Mouse (Mus musculus): Measurements from ENCODE around the gene Ubn1. TPM values are rescaled to one million over a fixed set of nuclear protein-coding genes. Genes with fewer than 3 reads are reported as not detected.

The Ubn1 gene
- polyA plus RNA-seq, 1 experiment from 2014 or later = 21.0 TPM

DNA sequence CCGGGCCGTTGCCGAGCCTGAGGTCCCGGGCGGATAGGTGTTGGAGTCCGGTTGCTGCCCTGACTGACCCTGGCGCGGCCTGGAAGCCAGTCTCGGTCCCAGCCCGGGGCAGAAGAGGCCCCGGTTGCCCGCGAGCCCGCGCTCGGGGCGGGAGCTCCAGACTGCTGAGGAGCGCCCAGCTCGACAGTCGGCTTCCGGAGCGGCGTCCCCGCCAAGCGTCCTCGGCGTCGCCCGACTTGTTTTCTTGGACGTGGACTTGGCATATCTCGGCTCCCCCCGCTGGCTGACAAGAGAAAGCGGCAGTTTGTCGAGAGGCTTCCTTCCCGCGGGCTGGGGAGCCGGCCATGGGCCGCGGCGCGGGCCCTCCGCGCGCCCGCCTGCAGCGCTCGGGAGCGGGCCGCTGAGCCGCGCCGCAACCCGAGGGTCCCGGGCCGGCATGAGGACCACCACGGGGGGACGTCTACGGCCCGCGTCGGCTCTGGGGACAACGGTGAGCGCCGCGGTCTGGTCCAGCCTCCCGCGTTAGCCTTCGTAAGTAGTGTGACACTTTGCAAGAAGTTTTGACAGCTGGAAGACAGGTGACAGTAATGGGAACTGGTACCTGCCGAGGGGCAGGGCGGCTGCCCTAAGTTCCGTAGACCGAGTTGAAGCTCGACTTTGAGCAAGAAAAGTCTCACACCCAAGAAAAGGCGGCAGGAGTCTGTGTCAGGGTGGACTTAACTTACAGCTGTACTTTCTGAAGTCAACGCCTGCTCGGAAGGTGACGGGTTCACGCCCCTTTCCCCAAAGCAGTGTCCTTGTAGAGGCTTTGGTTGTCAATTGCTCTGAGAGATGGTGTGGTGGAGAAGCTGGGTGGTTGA lies 624 bp downstream of the Ubn1 start:
- DNase-seq (ENCODE audit: low spot score) = peak; percentile 70
- no peaks in the 10 kb centered on the region for H3K9me3 ChIP-seq (replicated peaks; ENCODE audit: control insufficient read depth, low read length)
- no peaks in the 10 kb centered on the region for H3K27me3 ChIP-seq (ENCODE audit: control insufficient read depth, insufficient read depth, low read length)
- WGBS = under 1% methylated on average over 72 of the region's 78 CpGs
- peak overlapping the region; percentile 81 for H3K4me3 ChIP-seq (ENCODE audit: low read depth, low read length)
- ATAC-seq (replicated peaks; ENCODE audit: insufficient number of reproducible peaks, low FRiP score, low TSS enrichment, low read depth) = peak; percentile 74
- H3K27ac ChIP-seq (replicated peaks; ENCODE audit: low read depth, low read length) = peak overlapping the region; percentile 94
- H3K4me1 ChIP-seq (ENCODE audit: control insufficient read depth, insufficient read depth, low read length) = no peaks in the 10 kb centered on the region
- peak overlapping the region; percentile 86 for H3K9ac ChIP-seq (replicated peaks; ENCODE audit: low read length)
- peaks cover 7% of the 10 kb centered on the region for H3K36me3 ChIP-seq (replicated peaks; ENCODE audit: control insufficient read depth, insufficient read depth, low read depth, low read length)
- H3K4me2 ChIP-seq (ENCODE audit: low read depth, low read length) = peak overlapping the region; percentile 85

GRCm38 (mm10) chr16:5058114-5058513 lies 8.3 kb downstream of the Ubn1 start:
- H3K9me3 ChIP-seq (replicated peaks; ENCODE audit: control insufficient read depth, low read length) = no peaks in the 10 kb centered on the region
- DNase-seq (ENCODE audit: low spot score) (peak; percentile 20), ATAC-seq (replicated peaks; ENCODE audit: insufficient number of reproducible peaks, low FRiP score, low TSS enrichment, low read depth) (no peak)
- H3K4me3 ChIP-seq (ENCODE audit: low read depth, low read length) = no peak overlapping the region
- H3K36me3 ChIP-seq (replicated peaks; ENCODE audit: control insufficient read depth, insufficient read depth, low read depth, low read length) = peaks cover 3% of the 10 kb centered on the region; the same call in 1 of the 2 replicates
- H3K9ac ChIP-seq (replicated peaks; ENCODE audit: low read length) = no peak overlapping the region
- WGBS = 65% methylated on average over 1 of the region's 1 CpGs
- no peak overlapping the region for H3K4me2 ChIP-seq (ENCODE audit: low read depth, low read length)
- no peaks in the 10 kb centered on the region for H3K4me1 ChIP-seq (ENCODE audit: control insufficient read depth, insufficient read depth, low read length)
- H3K27me3 ChIP-seq (ENCODE audit: control insufficient read depth, insufficient read depth, low read length) = no peaks in the 10 kb centered on the region
- no peak overlapping the region for H3K27ac ChIP-seq (replicated peaks; ENCODE audit: low read depth, low read length)

GRCm38 (mm10) chr16:5063472-5063871 lies 13.6 kb downstream of the Ubn1 start:
- whole genome bisulfite sequencing = 94% methylated on average over 4 of the region's 4 CpGs
- ATAC-seq (replicated peaks; ENCODE audit: insufficient number of reproducible peaks, low FRiP score, low TSS enrichment, low read depth) = no peak
- H3K4me1 ChIP-seq (ENCODE audit: control insufficient read depth, insufficient read depth, low read length) = no peaks in the 10 kb centered on the region
- H3K4me3 ChIP-seq (ENCODE audit: low read depth, low read length) = no peak overlapping the region
- DNase-seq (ENCODE audit: low spot score) = no peak
- no peak overlapping the region for H3K4me2 ChIP-seq (ENCODE audit: low read depth, low read length)
- no peaks in the 10 kb centered on the region for H3K27me3 ChIP-seq (ENCODE audit: control insufficient read depth, insufficient read depth, low read length)
- H3K9me3 ChIP-seq (replicated peaks; ENCODE audit: control insufficient read depth, low read length) = no peaks in the 10 kb centered on the region
- peaks cover 12% of the 10 kb centered on the region for H3K36me3 ChIP-seq (replicated peaks; ENCODE audit: control insufficient read depth, insufficient read depth, low read depth, low read length)
- H3K9ac ChIP-seq (replicated peaks; ENCODE audit: low read length) = no peak overlapping the region
- H3K27ac ChIP-seq (replicated peaks; ENCODE audit: low read depth, low read length) = no peak overlapping the region

GRCm38 (mm10) chr16:5070321-5070720 lies 20.5 kb downstream of the Ubn1 start:
- 91% methylated on average over 3 of the region's 3 CpGs for WGBS
- no peak for ATAC-seq (replicated peaks; ENCODE audit: insufficient number of reproducible peaks, low FRiP score, low TSS enrichment, low read depth)
- Histone ChIP-seq H3K4me3 (ENCODE audit: low read depth, low read length) (no peak overlapping the region), H3K9me3 (replicated peaks; ENCODE audit: control insufficient read depth, low read length) (no peaks in the 10 kb centered on the region), H3K27ac (replicated peaks; ENCODE audit: low read depth, low read length) (no peak overlapping the region), H3K27me3 (ENCODE audit: control insufficient read depth, insufficient read depth, low read length) (no peaks in the 10 kb centered on the region), H3K36me3 (replicated peaks; ENCODE audit: control insufficient read depth, insufficient read depth, low read depth, low read length) (peaks cover 9% of the 10 kb centered on the region; the same call in 1 of the 2 replicates), H3K4me1 (ENCODE audit: control insufficient read depth, insufficient read depth, low read length) (no peaks in the 10 kb centered on the region), H3K4me2 (ENCODE audit: low read depth, low read length) (no peak overlapping the region), H3K9ac (replicated peaks; ENCODE audit: low read length) (no peak overlapping the region)
- DNase-seq (ENCODE audit: low spot score) = no peak

GRCm38 (mm10) chr16:5071974-5072373 lies 22.1 kb downstream of the Ubn1 start:
- ATAC-seq (replicated peaks; ENCODE audit: insufficient number of reproducible peaks, low FRiP score, low TSS enrichment, low read depth) = no peak
- WGBS = 91% methylated on average over 7 of the region's 7 CpGs
- Histone ChIP-seq H3K4me3 (ENCODE audit: low read depth, low read length) (no peak overlapping the region), H3K9ac (replicated peaks; ENCODE audit: low read length) (no peak overlapping the region), H3K4me2 (ENCODE audit: low read depth, low read length) (no peak overlapping the region), H3K27ac (replicated peaks; ENCODE audit: low read depth, low read length) (no peak overlapping the region), H3K9me3 (replicated peaks; ENCODE audit: control insufficient read depth, low read length) (no peaks in the 10 kb centered on the region), H3K36me3 (replicated peaks; ENCODE audit: control insufficient read depth, insufficient read depth, low read depth, low read length) (peaks cover 15% of the 10 kb centered on the region), H3K27me3 (ENCODE audit: control insufficient read depth, insufficient read depth, low read length) (no peaks in the 10 kb centered on the region), H3K4me1 (ENCODE audit: control insufficient read depth, insufficient read depth, low read length) (no peaks in the 10 kb centered on the region)
- no peak for DNase-seq (ENCODE audit: low spot score)

- Histone ChIP-seq H3K4me1 (ENCODE audit: control insufficient read depth, insufficient read depth, low read length) (no peaks in the 10 kb centered on the region), H3K27me3 (ENCODE audit: control insufficient read depth, insufficient read depth, low read length) (no peaks in the 10 kb centered on the region), H3K27ac (replicated peaks; ENCODE audit: low read depth, low read length) (no peak overlapping the region), H3K9me3 (replicated peaks; ENCODE audit: control insufficient read depth, low read length) (no peaks in the 10 kb centered on the region), H3K4me2 (ENCODE audit: low read depth, low read length) (no peak overlapping the region), H3K36me3 (replicated peaks; ENCODE audit: control insufficient read depth, insufficient read depth, low read depth, low read length) (peaks cover 18% of the 10 kb centered on the region), H3K4me3 (ENCODE audit: low read depth, low read length) (no peak overlapping the region), H3K9ac (replicated peaks; ENCODE audit: low read length) (no peak overlapping the region)
- DNase-seq (ENCODE audit: low spot score) (no peak), ATAC-seq (replicated peaks; ENCODE audit: insufficient number of reproducible peaks, low FRiP score, low TSS enrichment, low read depth) (no peak)
- WGBS = 88% methylated on average over 5 of the region's 5 CpGs
Measured at GRCm38 (mm10) chr16:5074341-5074740, 24.5 kb downstream of the Ubn1 start.

DNA sequence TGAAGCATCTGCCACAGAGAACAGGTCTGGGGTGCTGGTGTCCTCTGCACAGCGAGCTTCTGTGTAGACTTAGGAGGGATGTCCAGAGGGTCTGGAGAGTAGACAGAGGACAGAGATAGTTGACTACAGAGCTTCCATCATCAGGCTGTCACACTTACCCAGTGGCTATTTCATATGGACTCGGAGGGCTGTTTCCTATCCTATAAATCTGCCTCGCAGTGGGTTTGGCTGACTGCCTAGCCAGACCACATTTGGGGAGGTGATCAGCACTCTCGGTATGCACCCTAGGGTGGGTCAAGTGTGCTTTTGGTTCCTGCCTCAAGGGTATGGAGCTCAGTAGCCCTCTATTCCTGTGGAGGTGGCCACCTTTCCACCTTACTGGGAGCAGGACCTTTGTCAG lies 35.3 kb downstream of the Ubn1 start:
- Histone ChIP-seq H3K4me3 (ENCODE audit: low read depth, low read length) (no peak overlapping the region), H3K4me2 (ENCODE audit: low read depth, low read length) (no peak overlapping the region), H3K27ac (replicated peaks; ENCODE audit: low read depth, low read length) (no peak overlapping the region), H3K27me3 (ENCODE audit: control insufficient read depth, insufficient read depth, low read length) (no peaks in the 10 kb centered on the region), H3K9ac (replicated peaks; ENCODE audit: low read length) (no peak overlapping the region), H3K4me1 (ENCODE audit: control insufficient read depth, insufficient read depth, low read length) (no peaks in the 10 kb centered on the region), H3K9me3 (replicated peaks; ENCODE audit: control insufficient read depth, low read length) (no peaks in the 10 kb centered on the region), H3K36me3 (replicated peaks; ENCODE audit: control insufficient read depth, insufficient read depth, low read depth, low read length) (peaks cover 11% of the 10 kb centered on the region)
- ATAC-seq (replicated peaks; ENCODE audit: insufficient number of reproducible peaks, low FRiP score, low TSS enrichment, low read depth) (no peak), DNase-seq (ENCODE audit: low spot score) (no peak)
- WGBS = 93% methylated on average over 4 of the region's 4 CpGs

DNA sequence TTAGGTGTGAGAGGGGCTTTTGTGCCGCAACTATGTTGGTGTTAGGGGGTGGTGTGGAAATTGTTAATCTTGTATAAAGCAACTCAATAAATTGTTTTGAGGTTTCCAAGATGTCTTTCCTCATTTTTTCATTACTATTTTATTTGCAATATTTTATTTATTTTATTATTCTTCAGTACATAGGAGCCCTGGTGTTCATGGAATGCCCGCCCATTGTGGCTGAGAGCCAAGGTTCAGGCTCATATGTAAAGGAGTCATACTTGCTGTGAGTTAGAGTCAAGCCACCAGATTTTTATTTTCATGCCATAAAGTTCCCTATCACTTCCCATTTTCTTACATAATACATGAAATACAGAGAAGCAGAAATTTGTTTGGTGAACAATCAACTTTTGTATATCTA lies 36.3 kb downstream of the Ubn1 start:
- WGBS = 98% methylated on average over 2 of the region's 2 CpGs
- H3K4me3 ChIP-seq (ENCODE audit: low read depth, low read length) = no peak overlapping the region
- DNase-seq (ENCODE audit: low spot score) = no peak
- no peaks in the 10 kb centered on the region for H3K27me3 ChIP-seq (ENCODE audit: control insufficient read depth, insufficient read depth, low read length)
- H3K4me2 ChIP-seq (ENCODE audit: low read depth, low read length) = no peak overlapping the region
- H3K9ac ChIP-seq (replicated peaks; ENCODE audit: low read length) = no peak overlapping the region
- peaks cover 11% of the 10 kb centered on the region for H3K36me3 ChIP-seq (replicated peaks; ENCODE audit: control insufficient read depth, insufficient read depth, low read depth, low read length)
- no peak overlapping the region for H3K27ac ChIP-seq (replicated peaks; ENCODE audit: low read depth, low read length)
- H3K9me3 ChIP-seq (replicated peaks; ENCODE audit: control insufficient read depth, low read length) = no peaks in the 10 kb centered on the region
- no peak for ATAC-seq (replicated peaks; ENCODE audit: insufficient number of reproducible peaks, low FRiP score, low TSS enrichment, low read depth)
- no peaks in the 10 kb centered on the region for H3K4me1 ChIP-seq (ENCODE audit: control insufficient read depth, insufficient read depth, low read length)
